Mouse (Mus musculus) hematopoietic stem cell, adult 5-6 weeks (primary cell): Measurements from ENCODE around the gene Dram1. TPM values are rescaled to one million over a fixed set of nuclear protein-coding genes. Genes with fewer than 3 reads are reported as not detected.

Experiments
- ATAC-seq, 2 experiments: fragments of 125-278 bp in 1 of 2; replicated peaks in 1 of 2; 2 replicates each; pipeline ENCODE4 v1.8.0; 2016 to 2017; ENCODE audit warnings: inconsistent platforms in 2 of 2, mild to moderate bottlenecking in 2 of 2, moderate number of reproducible peaks in 2 of 2, low read depth in 1 of 2, moderate TSS enrichment in 1 of 2; ENCODE audit not compliant: low FRiP score in 2 of 2, poor library complexity in 2 of 2, severe bottlenecking in 2 of 2, insufficient read depth in 1 of 2, low TSS enrichment in 1 of 2
- total RNA-seq: library from RNA; stranded (forward); fragments of 172-1452, 232-1000 nt; gene quantifications from 2 replicates; pipeline ENCODE4 v1.2.3, GENCODE M21; 2017

Gene Dram1
- total RNA-seq, 1 experiment from 2014 or later, result 1.5 TPM

- no peak for ATAC-seq
These were observed 14.7 kb downstream of the Dram1 start for GRCm38 (mm10) chr10:88364221-88364620.

DNA sequence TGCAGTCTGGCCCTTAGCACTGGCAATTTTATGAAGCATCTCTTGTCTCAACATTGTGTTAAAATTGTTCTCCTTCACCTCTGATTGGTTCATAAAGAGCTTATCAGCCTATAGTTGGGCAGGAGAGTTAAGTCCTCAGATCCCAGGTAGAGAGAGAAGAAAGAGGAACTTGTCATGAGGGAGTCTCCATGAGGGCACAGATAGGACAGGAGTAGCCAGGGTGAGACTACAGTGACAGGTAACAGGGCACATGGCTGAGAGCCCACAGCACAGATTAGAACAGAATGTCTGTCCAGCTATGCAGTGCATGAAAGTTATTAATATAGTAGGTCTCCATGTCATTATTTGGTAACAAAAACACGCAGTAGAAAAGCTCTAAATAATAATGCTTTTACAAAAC is 16.7 kb downstream of the Dram1 start:
- ATAC-seq, result peak; percentile 37 to 39; a peak in 1 of 4 replicates

GRCm38 (mm10) chr10:88356983-88357559 is 21.8 kb downstream of the Dram1 start:
- peak; percentile 84 to 90 for ATAC-seq

DNA sequence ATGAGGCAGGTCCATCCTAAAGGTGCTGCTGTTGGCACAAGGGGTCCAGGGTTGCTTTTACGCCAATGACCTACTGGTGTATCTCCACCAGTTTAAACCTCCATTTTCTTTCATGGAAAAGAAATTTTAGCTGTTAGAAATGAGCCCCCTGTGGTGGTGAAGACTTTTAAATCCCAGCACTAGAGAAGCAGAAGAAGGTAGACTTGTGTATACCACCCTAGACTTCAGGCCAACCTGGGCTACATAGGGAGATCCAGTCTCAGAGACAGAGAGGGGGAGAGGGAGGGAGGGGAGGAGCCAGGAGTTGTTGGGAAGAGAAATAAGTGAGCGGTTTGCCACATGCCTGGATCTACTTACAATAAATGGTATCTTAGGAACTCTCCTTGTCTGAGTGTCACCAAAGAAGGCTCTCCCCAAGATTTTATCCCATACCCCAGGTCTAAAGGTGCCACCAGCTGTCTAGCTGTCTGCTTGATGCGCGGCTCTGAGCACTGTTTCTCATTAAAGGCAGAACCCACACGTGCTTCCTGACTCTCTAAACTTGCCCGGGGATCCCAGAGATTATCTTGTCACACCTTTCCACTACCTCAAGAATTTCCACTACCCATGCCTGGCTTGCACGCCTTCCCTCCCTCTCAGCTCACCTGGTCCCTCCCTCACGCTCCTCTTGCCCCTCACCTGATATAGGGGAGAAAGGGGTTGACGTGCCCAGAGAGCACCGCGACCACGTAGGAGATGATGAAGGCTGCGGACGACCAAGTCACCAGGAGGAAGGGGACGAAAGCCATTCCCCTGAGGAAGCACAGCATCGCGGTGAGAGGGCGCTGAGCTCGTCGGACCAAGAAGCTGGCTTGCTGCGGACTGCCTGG is 22.5 kb downstream of the Dram1 start:
- no peak; a peak in 2 of 4 replicates for ATAC-seq

DNA sequence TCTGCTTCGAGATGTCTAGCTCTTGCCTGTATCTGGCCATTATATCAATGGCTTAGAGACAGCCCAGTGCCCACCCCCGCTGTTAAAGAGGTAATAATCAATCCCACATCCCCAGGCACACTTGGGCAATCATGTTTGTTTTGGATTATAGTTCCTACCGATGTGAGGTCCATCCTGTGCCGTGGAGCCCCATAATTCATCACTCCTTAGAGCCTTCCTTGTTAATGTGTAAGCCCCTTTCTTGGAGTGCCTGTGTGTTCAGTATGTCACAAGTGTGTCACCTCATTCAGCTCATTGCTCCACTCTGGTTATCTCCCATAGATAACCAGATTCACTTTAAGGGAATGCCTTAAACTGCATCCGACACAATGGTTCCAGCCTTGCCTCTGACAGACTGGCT is 24.3 kb downstream of the Dram1 start:
- ATAC-seq, result no peak

- ATAC-seq, result no peak
These were observed 26.3 kb downstream of the Dram1 start for GRCm38 (mm10) chr10:88352549-88352948.

DNA sequence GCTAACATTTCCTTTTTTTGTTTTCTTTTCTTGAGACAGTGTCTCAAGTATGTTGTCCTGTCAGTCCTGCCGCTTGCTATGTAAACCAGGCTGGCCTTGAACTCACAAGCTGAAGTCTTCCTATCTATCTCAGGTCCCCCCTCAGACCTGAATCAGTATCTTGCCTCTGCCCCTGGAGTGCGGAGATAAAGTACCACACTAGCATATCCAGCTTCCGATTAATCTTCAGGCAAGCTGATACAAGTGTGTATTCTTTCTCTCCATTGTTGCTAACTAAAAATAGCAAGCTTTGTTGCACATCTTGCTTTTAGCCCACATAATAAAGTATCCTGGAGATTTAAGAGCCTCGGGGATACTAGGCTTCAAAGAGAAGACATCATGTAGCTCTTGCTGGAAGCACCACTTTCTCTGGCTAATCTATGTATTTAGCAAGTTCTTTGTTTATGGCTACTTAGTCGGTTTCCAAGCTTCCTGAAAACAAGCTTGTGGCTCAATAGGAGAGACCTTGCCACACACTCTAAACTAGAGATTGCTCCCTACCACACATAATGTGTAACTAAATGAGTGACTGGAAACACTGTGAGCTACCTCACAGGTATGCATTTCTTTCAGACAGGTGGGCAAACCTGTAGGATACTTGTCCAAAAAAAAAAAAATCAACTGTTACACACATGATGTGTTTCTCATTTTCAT is 27.3 kb downstream of the Dram1 start:
- ATAC-seq, result peak in 1 of 2 experiments; percentile 19; a peak in 1 of 4 replicates

DNA sequence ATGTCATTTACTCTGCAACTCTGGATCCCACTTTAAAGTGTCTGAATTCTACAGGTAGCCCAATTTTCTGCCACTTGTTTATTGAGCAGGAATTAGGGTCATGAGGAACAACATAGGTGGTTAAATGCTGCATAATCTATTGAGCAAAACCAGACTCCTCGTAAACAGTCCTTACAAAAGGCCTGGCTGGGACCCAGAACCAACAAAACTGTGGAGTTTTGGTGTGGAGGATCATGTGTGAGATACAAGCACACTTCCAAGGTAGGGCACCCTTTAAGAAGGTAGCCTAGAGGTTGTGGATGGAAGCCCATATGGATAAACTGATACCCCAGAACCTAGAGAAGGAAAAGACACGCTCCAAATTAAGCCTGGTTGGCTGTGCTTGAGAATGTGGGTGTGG is 28.2 kb downstream of the Dram1 start:
- ATAC-seq, result no peak

DNA sequence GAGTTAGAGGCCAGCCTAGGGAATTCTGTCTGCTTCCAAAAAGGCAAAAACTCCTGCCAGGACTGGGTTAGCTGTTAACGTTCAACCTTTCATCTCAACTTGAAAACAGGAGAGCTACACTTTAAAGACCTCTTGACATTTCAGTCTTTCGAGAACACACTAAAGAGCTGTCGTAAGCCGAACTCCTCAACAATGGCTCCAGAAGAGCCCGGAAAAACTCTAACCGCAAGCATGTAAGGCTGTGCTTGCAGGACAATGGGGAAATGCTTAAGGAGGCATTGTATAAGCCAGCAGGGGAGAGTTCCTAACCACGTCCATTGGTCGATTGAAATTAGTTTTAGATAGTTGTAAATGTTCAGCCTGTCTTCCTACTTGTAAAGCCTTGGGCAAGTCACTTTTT is 29.1 kb downstream of the Dram1 start:
- ATAC-seq, result peak; percentile 50 to 52; a peak in 3 of 4 replicates

DNA sequence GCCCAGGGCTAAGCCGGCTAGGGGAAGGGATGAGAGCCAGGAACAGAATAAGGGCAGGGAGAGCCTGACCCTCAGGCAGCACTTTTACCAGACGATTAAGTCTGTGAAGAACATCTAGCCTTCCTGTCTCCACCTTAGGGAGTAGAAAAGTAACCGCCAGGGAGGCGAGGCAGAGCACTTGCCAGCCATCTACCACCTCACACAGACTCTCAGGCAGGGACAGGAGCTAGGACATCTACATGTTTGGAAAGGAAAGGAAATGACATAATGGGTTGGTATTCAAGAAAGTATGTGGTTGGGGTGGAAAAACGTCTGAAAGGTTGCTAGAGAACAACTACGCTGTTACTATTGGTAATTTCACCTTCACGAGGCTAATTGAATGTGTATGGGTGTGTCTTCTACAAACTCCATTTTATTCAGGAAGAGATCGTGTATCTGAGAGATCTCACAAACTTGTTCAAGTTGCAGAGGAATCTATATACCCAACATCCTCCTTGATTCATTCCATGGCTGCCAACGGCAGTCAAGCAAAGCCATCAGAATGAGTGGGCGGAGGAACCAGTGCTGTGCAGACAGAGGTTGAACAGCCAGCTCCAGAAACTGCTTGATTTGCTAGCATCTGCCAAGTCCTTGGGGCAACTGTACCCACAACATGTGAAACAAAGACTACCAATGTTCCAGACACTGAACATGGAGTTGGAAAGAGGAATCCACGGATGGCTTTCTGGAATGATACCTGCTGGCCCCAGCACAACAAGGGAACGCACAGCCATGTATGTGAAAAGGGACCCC is 32.2 kb downstream of the Dram1 start:
- peak in 1 of 2 experiments; percentile 18; a peak in 2 of 4 replicates for ATAC-seq

DNA sequence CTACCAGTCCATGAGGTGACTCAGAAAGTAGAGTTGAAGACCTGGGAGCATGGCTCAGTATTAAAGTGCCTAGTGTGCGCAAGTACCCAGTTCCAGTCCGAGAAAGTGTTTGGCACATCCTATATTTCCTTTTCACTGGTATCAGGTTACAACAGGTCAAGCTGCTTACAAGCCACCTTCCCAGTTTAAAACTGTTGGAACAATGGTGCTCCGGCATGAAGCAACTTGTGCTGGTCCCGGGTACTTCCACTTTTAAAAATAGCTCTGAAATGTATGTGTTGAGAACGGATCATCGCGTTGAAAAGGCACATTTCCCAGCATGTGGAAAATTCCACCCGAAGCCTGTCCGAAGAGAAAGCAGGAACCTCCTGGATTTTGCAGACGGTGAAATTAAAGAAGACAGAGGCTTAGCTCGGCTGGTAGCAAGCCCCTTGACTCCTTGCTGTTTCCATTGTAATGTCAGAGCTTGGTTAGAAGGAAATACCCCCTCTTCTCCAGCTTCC is 32.9 kb downstream of the Dram1 start:
- peak in 1 of 2 experiments; percentile 20; a peak in 2 of 4 replicates for ATAC-seq

DNA sequence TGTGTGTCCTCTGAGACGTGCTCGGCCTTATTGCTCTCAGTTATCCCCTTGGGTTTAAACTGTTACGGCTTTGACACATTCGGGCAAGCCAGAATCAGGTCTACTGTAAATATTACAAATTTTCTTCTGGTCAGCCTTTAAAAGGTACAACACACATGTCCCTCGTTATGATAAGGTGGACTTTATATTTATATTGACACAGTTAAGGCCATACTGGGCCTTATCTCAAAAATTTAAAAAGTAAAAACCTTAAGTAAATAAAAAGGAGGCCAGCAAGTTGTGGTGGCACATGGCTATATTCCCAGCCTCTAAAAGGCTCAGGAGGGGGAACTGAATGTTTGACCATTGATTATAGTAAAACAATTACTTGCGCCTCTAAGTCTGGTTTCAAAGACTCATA is 37.5 kb downstream of the Dram1 start:
- ATAC-seq, result no peak

DNA sequence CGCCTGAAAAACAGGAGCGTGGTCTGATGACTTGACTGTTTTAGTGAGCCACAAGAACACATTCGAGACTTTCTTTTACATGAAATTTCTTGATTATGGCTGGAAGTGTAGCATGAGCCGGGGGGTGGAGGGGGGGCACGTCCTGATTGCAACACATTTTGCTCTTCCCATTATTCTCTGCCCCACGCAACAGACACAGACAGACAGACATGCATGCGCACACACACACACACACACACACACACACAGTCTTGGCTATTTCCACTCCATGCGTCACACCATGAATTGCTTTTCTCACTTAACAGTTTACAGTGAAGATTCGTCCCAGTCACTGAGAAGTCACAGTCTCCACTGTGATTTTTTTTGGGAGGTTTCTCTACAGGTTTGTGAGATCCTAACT is 38.2 kb downstream of the Dram1 start:
- ATAC-seq, result no peak

DNA sequence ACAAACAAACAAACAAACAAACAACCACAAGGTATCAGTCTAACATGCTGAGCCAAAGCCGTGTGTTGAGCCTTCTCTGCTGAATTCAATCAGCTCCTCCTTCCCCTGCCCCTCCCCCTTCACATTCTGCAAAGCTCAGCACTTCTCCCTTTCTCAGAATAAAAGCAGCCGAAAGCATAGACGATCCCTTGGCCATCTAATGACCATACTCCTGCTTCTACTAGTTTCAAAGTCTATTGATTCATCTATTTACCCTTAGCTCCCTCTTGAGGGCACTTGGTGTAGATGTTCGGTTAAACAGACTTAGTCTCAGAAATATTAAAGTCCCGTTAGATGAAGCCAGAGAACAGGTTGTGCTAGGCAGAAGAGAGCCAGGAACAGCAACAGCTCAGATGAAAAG is 48.2 kb downstream of the Dram1 start:
- ATAC-seq, result peak; percentile 38 to 43; a peak in 2 of 4 replicates

- no peak for ATAC-seq
These were observed 50.8 kb downstream of the Dram1 start for GRCm38 (mm10) chr10:88328056-88328450.

- ATAC-seq, result peak; percentile 78 to 86
These were observed 51.5 kb downstream of the Dram1 start for GRCm38 (mm10) chr10:88327160-88328055.
